Mouse (Mus musculus) embryonic facial prominence, embryonic 10.5 days (tissue): ENCODE measurements around the gene Rpl32. TPM values are rescaled to one million over a fixed set of nuclear protein-coding genes. Genes with fewer than 3 reads are reported as not detected.
A peak's percentile ranks its signal among the peaks of the same experiment; 100 is the strongest.

Experiments
- DNase-seq: peaks from one replicate; pipeline ENCODE4 v3.0.0-alpha.2; 2017; ENCODE audit warnings: low spot score
- H3K27ac ChIP-seq: fragments of 300-500 bp; sonication (generic); replicated peaks from 2 replicates; pipeline ENCODE4 v1.5.1; 2016; ENCODE audit warnings: mild to moderate bottlenecking
- H3K27me3 ChIP-seq: fragments of 300-500 bp; sonication (generic); replicated peaks from 2 replicates; pipeline ENCODE4 v1.6.1; 2016; ENCODE audit warnings: low read depth, mild to moderate bottlenecking; ENCODE audit not compliant: poor library complexity, severe bottlenecking
- H3K36me3 ChIP-seq: fragments of 300-500 bp; sonication (generic); replicated peaks from 2 replicates; pipeline ENCODE4 v1.6.1; 2016; ENCODE audit warnings: mild to moderate bottlenecking, moderate library complexity
- H3K4me1 ChIP-seq: fragments of 300-500 bp; sonication (generic); 2 replicates; pipeline ENCODE4 v1.6.1; 2016
- H3K4me3 ChIP-seq: fragments of 300-500 bp; sonication (generic); 2 replicates; pipeline ENCODE4 v1.5.1; 2016; ENCODE audit warnings: mild to moderate bottlenecking, moderate library complexity
- H3K9me3 ChIP-seq: fragments of 300-500 bp; sonication (generic); 2 replicates; pipeline ENCODE4 v1.6.1; 2016; ENCODE audit warnings: mild to moderate bottlenecking
- WGBS: fragments of 180-500 bp; shearing (Covaris S2); methylation state at CpG from one replicate; pipeline ENCODE4 v1.1.7; 2016; 5-methylcytosine and 5-hydroxymethylcytosine counted together
- polyA plus RNA-seq: library from polyadenylated mRNA; unstranded; fragments of >200 nt; fragmentation: Nextera tagmentation; extraction: Ambion mirVana; gene quantifications from 2 replicates; pipeline ENCODE4 v1.2.1, GENCODE M21; 2016

Rpl32 gene
- polyA plus RNA-seq, 1 experiment from 2014 or later, result 1,826 TPM

- no peak for DNase-seq
- Histone ChIP-seq H3K36me3 (peaks cover 6% of the 10 kb centered on the region), H3K4me3 (no peak overlapping the region), H3K27me3 (no peaks in the 10 kb centered on the region), H3K27ac (no peak overlapping the region), H3K4me1 (peaks cover 39% of the 10 kb centered on the region), H3K9me3 (no peaks in the 10 kb centered on the region)
- 80% methylated on average over 6 of the region's 6 CpGs for WGBS
These were observed 36.3 kb downstream of the Rpl32 start for GRCm38 (mm10) chr6:115772201-115772600.

GRCm38 (mm10) chr6:115770852-115771251 lies 37.7 kb downstream of the Rpl32 start:
- H3K27ac ChIP-seq, result no peak overlapping the region
- no peak for DNase-seq
- peaks cover 26% of the 10 kb centered on the region for H3K4me1 ChIP-seq
- no peaks in the 10 kb centered on the region for H3K9me3 ChIP-seq
- 75% methylated on average over 4 of the region's 4 CpGs for WGBS
- no peaks in the 10 kb centered on the region for H3K36me3 ChIP-seq
- no peaks in the 10 kb centered on the region for H3K27me3 ChIP-seq
- H3K4me3 ChIP-seq, result no peak overlapping the region

GRCm38 (mm10) chr6:115770059-115770670 lies 38.4 kb downstream of the Rpl32 start:
- Histone ChIP-seq H3K4me1 (peaks cover 21% of the 10 kb centered on the region), H3K4me3 (no peak overlapping the region), H3K27ac (no peak overlapping the region), H3K36me3 (no peaks in the 10 kb centered on the region), H3K27me3 (no peaks in the 10 kb centered on the region), H3K9me3 (no peaks in the 10 kb centered on the region)
- no peak for DNase-seq
- WGBS, result 85% methylated on average over 20 of the region's 20 CpGs

GRCm38 (mm10) chr6:115768207-115768606 lies 40.3 kb downstream of the Rpl32 start:
- H3K9me3 ChIP-seq, result no peaks in the 10 kb centered on the region
- H3K36me3 ChIP-seq, result no peaks in the 10 kb centered on the region
- 76% methylated on average over 4 of the region's 4 CpGs for WGBS
- no peak for DNase-seq
- H3K27me3 ChIP-seq, result no peaks in the 10 kb centered on the region
- H3K27ac ChIP-seq, result peak overlapping the region; percentile 48; the same call in 1 of the 2 replicates
- H3K4me3 ChIP-seq, result no peak overlapping the region
- peaks cover 28% of the 10 kb centered on the region for H3K4me1 ChIP-seq

GRCm38 (mm10) chr6:115767357-115767756 lies 41.2 kb downstream of the Rpl32 start:
- Histone ChIP-seq H3K9me3 (no peaks in the 10 kb centered on the region), H3K4me1 (peaks cover 37% of the 10 kb centered on the region), H3K27me3 (no peaks in the 10 kb centered on the region), H3K36me3 (no peaks in the 10 kb centered on the region), H3K27ac (peak overlapping the region; percentile 51; the same call in 1 of the 2 replicates), H3K4me3 (no peak overlapping the region)
- no peak for DNase-seq
- WGBS, result 44% methylated on average over 9 of the region's 9 CpGs

GRCm38 (mm10) chr6:115764179-115764578 lies 44.4 kb downstream of the Rpl32 start:
- H3K27me3 ChIP-seq, result no peaks in the 10 kb centered on the region
- H3K4me3 ChIP-seq, result peak overlapping the region; percentile 31
- DNase-seq, result peak; percentile 88
- 9% methylated on average over 7 of the region's 7 CpGs for WGBS
- H3K36me3 ChIP-seq, result no peaks in the 10 kb centered on the region
- H3K27ac ChIP-seq, result peak overlapping the region; percentile 90
- 0 out of 2 replicates have a peak, but pooled peaks cover 2% of the 10 kb centered on the region for H3K9me3 ChIP-seq
- H3K4me1 ChIP-seq, result peaks cover 59% of the 10 kb centered on the region

GRCm38 (mm10) chr6:115761995-115762756 lies 46.4 kb downstream of the Rpl32 start, which contains the start of gene Tmem40:
Tmem40 (minus strand) TSS chr6:115762410.
- peak; percentile 73 for DNase-seq
- Histone ChIP-seq H3K9me3 (0 out of 2 replicates have a peak, but pooled peaks cover 2% of the 10 kb centered on the region), H3K27ac (peak within 1 kb of the TSS; percentile 79), H3K27me3 (no peaks in the 10 kb centered on the region), H3K4me1 (peaks cover 58% of the 10 kb centered on the region), H3K36me3 (no peaks in the 10 kb centered on the region), H3K4me3 (peak within 1 kb of the TSS; percentile 34)
- WGBS, result 3% methylated on average over 9 of the region's 9 CpGs

- Histone ChIP-seq H3K4me1 (peaks cover 58% of the 10 kb centered on the region), H3K9me3 (0 out of 2 replicates have a peak, but pooled peaks cover 2% of the 10 kb centered on the region), H3K4me3 (no peak overlapping the region), H3K27ac (peak overlapping the region; percentile 79; the same call in 1 of the 2 replicates), H3K27me3 (no peaks in the 10 kb centered on the region), H3K36me3 (no peaks in the 10 kb centered on the region)
- peak; percentile 26 for DNase-seq
- WGBS, result 57% methylated on average over 4 of the region's 4 CpGs
These were observed 47.6 kb downstream of the Rpl32 start for GRCm38 (mm10) chr6:115760982-115761381.

GRCm38 (mm10) chr6:115760137-115760536 lies 48.4 kb downstream of the Rpl32 start:
- no peaks in the 10 kb centered on the region for H3K36me3 ChIP-seq
- H3K4me3 ChIP-seq, result no peak overlapping the region
- 91% methylated on average over 4 of the region's 4 CpGs for WGBS
- peaks cover 56% of the 10 kb centered on the region for H3K4me1 ChIP-seq
- H3K27ac ChIP-seq, result no peak overlapping the region
- no peaks in the 10 kb centered on the region for H3K27me3 ChIP-seq
- 0 out of 2 replicates have a peak, but pooled peaks cover 2% of the 10 kb centered on the region for H3K9me3 ChIP-seq
- no peak for DNase-seq

GRCm38 (mm10) chr6:115759461-115759860 lies 49.1 kb downstream of the Rpl32 start:
- 0 out of 2 replicates have a peak, but pooled peaks cover 2% of the 10 kb centered on the region for H3K9me3 ChIP-seq
- no peaks in the 10 kb centered on the region for H3K36me3 ChIP-seq
- no peak for DNase-seq
- peaks cover 52% of the 10 kb centered on the region for H3K4me1 ChIP-seq
- no peak overlapping the region for H3K4me3 ChIP-seq
- no peaks in the 10 kb centered on the region for H3K27me3 ChIP-seq
- no peak overlapping the region; the same call in 1 of the 2 replicates for H3K27ac ChIP-seq
- 59% methylated on average over 5 of the region's 5 CpGs for WGBS

GRCm38 (mm10) chr6:115758981-115759435 lies 49.5 kb downstream of the Rpl32 start:
- no peak for DNase-seq
- Histone ChIP-seq H3K4me1 (peaks cover 48% of the 10 kb centered on the region), H3K9me3 (0 out of 2 replicates have a peak, but pooled peaks cover 2% of the 10 kb centered on the region), H3K36me3 (no peaks in the 10 kb centered on the region), H3K27ac (no peak overlapping the region; the same call in 1 of the 2 replicates), H3K27me3 (no peaks in the 10 kb centered on the region), H3K4me3 (no peak overlapping the region)
- WGBS, result 70% methylated on average over 9 of the region's 9 CpGs

GRCm38 (mm10) chr6:115755536-115755935 lies 53.0 kb downstream of the Rpl32 start:
- no peaks in the 10 kb centered on the region for H3K27me3 ChIP-seq
- H3K36me3 ChIP-seq, result no peaks in the 10 kb centered on the region
- no peak overlapping the region for H3K4me3 ChIP-seq
- H3K27ac ChIP-seq, result no peak overlapping the region
- H3K4me1 ChIP-seq, result peaks cover 14% of the 10 kb centered on the region
- 0 out of 2 replicates have a peak, but pooled peaks cover 2% of the 10 kb centered on the region for H3K9me3 ChIP-seq
- WGBS, result 85% methylated on average over 7 of the region's 7 CpGs
- DNase-seq, result no peak
